Mouse (Mus musculus) mesoderm, embryonic 11.5 days (tissue): ENCODE data around the gene Msln.
"Not testable (repeated sequence)": the region's sequence is repeated elsewhere in the genome, so short reads cannot be mapped to it uniquely, and the experiment has no call there.

ENCODE experiments used
- DNase-seq: peaks from one replicate; pipeline ENCODE4 v3.0.0-alpha.2; 2012; ENCODE audit warnings: low read depth, low spot score

Msln gene

GRCm38 (mm10) chr17:25769331-25769730, 15.2 kb upstream of the Msln start:
- DNase-seq: no peak

GRCm38 (mm10) chr17:25765886-25766285, 11.7 kb upstream of the Msln start:
- DNase-seq: peak; percentile 52

GRCm38 (mm10) chr17:25762591-25762990, 8.4 kb upstream of the Msln start:
- no peak for DNase-seq

DNA sequence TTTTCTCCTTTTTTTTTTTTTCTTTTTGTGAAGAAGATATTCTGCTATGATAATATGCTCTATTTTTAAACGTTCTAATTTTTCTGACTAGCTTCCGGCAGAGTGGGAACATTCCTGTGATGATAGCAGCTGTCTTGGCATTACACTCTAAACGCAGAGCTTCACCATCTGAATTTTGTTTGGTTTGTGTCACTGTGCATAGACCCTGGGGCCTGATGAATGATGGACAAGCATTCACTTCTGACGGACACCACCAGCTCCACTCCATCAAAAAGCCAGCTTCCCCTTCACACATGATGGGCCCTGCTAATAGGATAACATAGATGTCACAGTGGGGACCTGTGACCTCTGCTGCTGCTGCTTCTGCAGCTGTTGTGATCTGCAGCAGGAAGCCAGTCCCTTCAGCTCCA, 7.4 kb upstream of the Msln start:
- DNase-seq: no peak

DNA sequence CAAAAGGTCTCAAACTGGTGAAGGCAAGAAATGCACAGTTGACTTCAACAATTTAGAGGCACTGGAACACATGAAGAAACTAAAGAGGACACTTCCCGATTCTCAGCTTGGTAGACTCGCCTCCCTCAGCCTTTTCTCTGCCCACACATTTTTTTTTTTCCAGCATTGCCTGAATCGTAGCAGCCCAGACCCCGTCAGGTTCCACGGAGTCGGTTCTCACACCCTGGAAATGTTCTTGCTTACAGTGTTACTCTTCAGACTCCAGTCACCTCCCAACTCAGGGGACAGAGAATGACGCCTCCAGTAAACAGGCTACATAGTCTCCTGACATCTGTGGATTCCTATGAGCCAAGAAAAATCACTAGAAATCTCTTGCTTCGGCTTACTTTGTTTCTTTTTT, 6.0 kb upstream of the Msln start:
- DNase-seq: no peak

DNA sequence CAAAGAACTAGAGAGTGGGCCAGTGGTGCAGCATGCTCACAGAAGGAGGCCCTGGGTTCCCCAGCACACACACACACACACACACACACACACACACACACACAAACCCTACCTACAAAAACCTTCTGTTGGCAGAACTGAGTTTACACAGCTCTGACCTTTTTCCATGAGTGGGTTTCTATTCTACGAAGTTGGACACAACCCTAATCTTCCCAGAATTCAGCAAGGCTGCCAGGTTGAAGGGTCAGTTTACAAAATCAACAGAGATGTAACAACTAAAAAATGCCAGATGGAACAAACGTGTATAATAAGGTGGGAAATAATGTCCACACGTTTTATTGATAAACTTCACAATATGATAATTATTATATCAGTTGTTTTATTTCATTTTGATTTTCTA, 3.5 kb upstream of the Msln start:
- DNase-seq: no peak

DNA sequence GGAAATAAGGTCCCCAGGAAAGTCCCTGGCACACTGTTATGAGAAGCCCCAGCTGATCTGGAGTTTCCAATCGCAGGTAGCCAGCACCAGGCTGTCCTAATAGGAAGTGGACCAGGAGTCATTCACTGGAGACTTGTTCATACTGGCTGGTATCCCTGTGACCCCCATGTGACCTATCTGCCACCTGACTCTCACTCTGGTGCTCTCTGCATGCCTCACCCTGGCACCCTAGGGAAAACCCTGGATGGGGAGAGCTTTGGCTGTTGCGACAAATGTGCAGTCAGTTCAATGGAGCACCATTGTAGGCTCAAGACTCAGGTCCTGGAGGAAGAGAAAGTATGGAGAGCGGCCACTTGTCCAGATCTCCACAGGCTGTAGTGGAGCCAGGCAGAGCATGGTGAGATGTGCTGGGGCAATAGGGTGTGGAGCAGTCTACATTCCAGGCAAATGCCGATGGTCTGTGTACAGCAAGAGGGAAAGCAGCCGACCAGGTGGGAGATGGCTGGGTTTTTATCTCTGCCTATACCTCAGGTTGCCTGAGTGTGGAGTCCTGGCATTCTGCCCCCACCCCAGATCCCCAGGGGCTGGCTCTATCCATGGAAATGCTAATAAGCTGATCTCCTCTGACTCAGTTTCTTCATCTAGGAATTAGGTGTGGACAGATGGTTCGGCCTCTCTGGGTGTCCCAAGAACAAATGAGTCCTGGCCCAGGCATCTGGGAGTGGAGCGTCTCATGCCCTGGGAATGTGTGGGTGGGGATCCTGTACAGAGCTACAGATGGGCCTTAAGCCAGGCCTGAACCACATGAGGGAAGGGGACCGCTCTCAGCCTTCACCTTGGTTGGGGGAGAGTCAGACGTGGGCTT, 2.4 kb upstream of the Msln start:
- DNase-seq: no peak

DNA sequence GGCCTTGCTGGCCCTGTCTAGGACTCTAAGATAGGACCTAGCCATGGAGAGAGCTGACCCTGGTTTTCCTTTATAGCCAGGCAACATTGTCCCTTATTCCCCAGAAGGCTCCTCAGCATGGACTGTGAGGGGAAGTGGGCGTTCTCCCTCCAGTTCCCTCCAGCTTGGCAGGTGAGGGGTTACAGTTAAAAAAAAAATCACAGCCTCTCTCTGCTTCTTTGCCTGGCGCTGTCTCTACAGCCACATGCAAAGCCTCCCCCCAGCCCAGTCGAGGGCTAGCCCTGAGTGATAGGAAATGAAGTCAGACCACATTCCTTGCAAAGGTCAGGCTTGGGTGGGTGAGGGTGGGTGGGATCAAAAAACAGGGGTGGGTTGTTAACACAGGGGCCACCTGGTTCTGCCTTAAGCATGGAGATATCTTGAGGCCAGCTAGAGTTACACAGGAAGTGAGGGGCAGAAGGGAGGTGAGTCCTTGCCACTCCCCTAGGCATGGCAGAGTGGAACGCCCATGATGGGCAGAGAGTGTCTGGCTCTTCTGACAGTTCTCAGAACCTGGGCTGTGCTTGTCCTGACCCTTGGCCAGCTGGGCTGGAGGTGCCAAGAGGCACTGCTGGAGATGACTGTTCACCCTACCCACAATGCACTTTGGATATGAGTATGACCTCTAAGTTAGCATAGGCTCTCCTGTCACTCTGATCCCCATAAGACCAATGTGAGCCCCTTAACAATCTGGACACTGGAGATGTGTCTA, 1.6 kb upstream of the Msln start:
- DNase-seq: peak; percentile 22

- DNase-seq: no peak
Observed at GRCm38 (mm10) chr17:25755086-25755485, 908 bp upstream of the Msln start.

GRCm38 (mm10) chr17:25751446-25751845, 2.7 kb downstream of the Msln start:
- DNase-seq: no peak

DNA sequence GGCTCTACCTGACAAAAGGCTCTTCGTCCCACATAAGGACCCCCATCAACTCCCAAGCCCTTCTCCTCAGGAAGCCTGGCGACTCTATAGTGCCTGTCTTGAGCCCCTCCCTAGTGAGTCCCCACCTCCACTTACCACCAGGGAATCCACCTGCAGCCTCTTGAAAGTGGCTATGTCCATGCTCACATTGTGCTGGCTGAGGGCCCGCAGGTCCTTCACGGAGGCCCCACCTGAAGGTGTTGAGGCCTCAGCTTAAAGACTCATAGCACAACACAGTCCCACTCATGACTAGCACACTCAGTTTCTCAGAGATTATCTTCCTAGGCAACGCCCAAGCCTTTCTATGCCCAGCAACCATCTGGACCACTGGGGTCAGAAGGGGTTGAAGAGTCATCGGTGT, 4.9 kb downstream of the Msln start:
- DNase-seq: no peak

DNA sequence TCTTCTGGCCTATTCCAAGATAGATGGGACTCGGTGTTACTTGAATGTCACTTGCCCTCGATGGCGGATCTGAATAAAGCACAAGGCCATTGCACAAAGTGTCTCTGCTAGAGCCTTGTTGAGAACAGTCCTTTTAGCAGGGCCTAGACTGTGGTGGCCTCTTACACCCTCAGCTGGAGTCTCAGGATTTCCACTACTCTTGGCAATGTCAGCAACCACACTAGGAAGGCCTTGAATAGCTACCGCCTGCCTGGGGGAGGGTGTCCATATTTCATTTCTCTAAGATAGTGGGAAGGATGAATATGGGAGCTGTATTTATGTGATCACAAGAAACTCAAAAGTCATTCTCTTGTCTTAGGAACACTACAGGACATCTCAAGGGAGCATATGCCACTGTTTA, 5.9 kb downstream of the Msln start:
- no peak for DNase-seq

GRCm38 (mm10) chr17:25744311-25744710, 9.9 kb downstream of the Msln start:
- no peak for DNase-seq

DNA sequence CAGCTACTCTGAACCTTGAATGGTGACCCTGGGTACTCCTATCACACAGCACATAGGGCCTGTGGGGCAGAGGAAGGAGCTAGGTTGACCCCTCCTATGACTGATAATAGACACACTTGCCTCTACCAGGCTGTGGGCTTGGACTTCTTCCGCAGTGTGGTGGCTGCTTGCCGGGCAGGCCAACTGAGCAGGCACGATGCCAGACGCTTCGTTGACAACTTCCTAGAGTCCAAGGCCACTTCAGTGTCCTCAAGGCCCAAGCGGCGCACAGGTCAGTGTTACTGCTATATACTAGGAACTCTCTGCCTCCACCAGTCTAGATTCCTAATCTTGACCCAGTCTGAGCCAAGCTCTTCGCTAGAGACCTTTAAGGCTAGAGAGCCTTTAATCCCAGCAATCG, 10.3 kb downstream of the Msln start:
- DNase-seq: no peak

DNA sequence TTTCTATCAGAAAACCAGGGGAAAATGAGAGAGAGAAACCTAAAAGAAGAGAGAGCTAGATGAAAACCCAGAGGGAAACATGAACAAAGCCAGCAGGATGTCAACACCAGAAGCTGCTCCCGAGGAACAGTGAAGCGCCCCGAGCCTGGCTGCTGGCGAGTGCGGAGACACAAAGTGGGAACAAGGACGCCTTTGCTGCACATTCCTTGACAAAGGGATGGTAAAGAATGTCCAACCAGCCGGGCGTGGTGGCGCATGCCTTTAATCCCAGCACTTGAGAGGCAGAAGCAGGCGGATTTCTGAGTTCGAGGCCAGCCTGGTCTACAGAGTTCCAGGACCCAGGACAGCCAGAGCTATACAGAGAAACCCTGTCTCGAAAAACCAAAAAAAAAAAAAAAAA, 12.7 kb downstream of the Msln start:
- DNase-seq: not testable (repeated sequence)

DNA sequence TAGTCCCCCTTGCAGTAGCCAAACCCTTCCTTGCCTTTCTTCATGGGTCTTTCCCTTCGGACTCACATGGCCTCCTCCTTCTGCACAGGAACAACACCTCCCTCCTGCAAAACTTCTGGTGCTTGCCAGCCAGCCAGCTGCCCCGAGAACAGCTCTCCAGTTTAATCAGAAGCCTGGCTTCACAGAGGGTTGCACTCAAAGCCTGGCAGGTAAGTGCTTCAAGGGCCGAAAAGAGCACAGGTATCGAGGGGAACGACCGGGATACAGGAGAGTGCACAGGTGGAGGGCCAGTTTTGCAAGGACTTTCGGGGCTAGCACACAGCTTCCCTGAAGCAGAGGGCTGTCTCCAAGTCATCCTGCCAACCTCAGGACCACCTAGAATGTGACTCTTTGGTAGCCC, 15.3 kb downstream of the Msln start:
- DNase-seq: no peak

DNA sequence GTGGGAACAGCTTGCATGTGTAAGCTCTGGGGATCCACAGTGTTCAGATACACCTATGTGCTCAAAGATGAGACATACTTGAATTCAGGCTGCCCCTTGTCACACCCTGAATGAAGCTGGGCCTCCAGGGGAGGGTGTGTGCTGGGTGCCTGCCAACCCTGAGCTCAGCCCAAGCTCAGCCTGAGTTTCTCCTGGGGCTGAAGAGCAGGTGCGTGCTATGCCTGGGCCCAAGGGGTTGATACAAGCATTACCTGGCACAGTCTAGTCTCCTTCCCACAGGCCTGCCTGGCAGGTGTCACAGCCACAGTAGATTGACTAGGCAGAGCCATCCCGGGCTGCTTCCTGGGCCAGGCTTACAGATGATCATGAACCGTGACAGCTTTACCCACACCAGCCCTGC, 18.4 kb downstream of the Msln start, which contains the start of gene Mslnl:
Mslnl (plus strand) TSS at position 298 of the 400 bp plus-strand sequence.
- no peak for DNase-seq

GRCm38 (mm10) chr17:25735246-25735645, 18.9 kb downstream of the Msln start:
- DNase-seq: no peak

GRCm38 (mm10) chr17:25732082-25732481, 22.1 kb downstream of the Msln start:
- DNase-seq: peak; percentile 91

- no peak for DNase-seq
Observed at GRCm38 (mm10) chr17:25728009-25728270, 26.2 kb downstream of the Msln start.

GRCm38 (mm10) chr17:25727265-25728008, 26.7 kb downstream of the Msln start, which contains the start of the genes Chtf18 and Rpusd1:
Chtf18 (minus strand) TSS chr17:25727419.
Rpusd1 (plus strand) TSS chr17:25727670.
- DNase-seq: peak; percentile 100

- DNase-seq: no peak
Observed at GRCm38 (mm10) chr17:25725264-25725663, 28.9 kb downstream of the Msln start.
